Mouse (Mus musculus): ENCODE data around the gene Igfbp1. TPM values are rescaled to one million over a fixed set of nuclear protein-coding genes. Genes with fewer than 3 reads are reported as not detected.

Igfbp1 gene
- total RNA-seq, 2 experiments from 2014 or later, result not detected

- DNase-seq (ENCODE audit: low spot score in 2 of 2), result no peak
These were observed 32.4 kb downstream of the Igfbp1 start for GRCm38 (mm10) chr11:7230000-7230399.

- no peak for DNase-seq (ENCODE audit: low spot score in 2 of 2)
These were observed 34.4 kb downstream of the Igfbp1 start for GRCm38 (mm10) chr11:7231958-7232357.

- DNase-seq (ENCODE audit: low spot score in 2 of 2), result no peak
These were observed 35.8 kb downstream of the Igfbp1 start for GRCm38 (mm10) chr11:7233333-7233732.

- no peak for DNase-seq (ENCODE audit: low spot score in 2 of 2)
These were observed 36.9 kb downstream of the Igfbp1 start for GRCm38 (mm10) chr11:7234436-7234835.

- no peak for DNase-seq (ENCODE audit: low spot score in 2 of 2)
These were observed 37.5 kb downstream of the Igfbp1 start for GRCm38 (mm10) chr11:7234981-7235609.

- DNase-seq (ENCODE audit: low spot score in 2 of 2), result no peak
These were observed 39.2 kb downstream of the Igfbp1 start for GRCm38 (mm10) chr11:7236751-7237150.

GRCm38 (mm10) chr11:7237712-7238111 lies 40.1 kb downstream of the Igfbp1 start:
- DNase-seq (ENCODE audit: low spot score in 2 of 2), result no peak

GRCm38 (mm10) chr11:7238546-7238945 lies 41.0 kb downstream of the Igfbp1 start:
- no peak for DNase-seq (ENCODE audit: low spot score in 2 of 2)

GRCm38 (mm10) chr11:7239041-7239740 lies 41.6 kb downstream of the Igfbp1 start:
- no peak for DNase-seq (ENCODE audit: low spot score in 2 of 2)

GRCm38 (mm10) chr11:7244782-7245181 lies 47.2 kb downstream of the Igfbp1 start:
- DNase-seq (ENCODE audit: low spot score in 2 of 2), result no peak

- no peak for DNase-seq (ENCODE audit: low spot score in 2 of 2)
These were observed 52.8 kb downstream of the Igfbp1 start for GRCm38 (mm10) chr11:7250415-7250814.

- DNase-seq (ENCODE audit: low spot score in 2 of 2), result no peak
These were observed 53.3 kb downstream of the Igfbp1 start for GRCm38 (mm10) chr11:7250870-7251269.

Other genes starting within 250 kb of the Igfbp1 start
- 1 to 10 TPM; 3.9 to 4.4 TPM for gene Adcy1, start 134.3 kb upstream of the Igfbp1 start, total RNA-seq (2021)
- gene Gm11985, start 9.2 kb upstream of the Igfbp1 start, total RNA-seq (2021), result not detected
- 10 to 100 TPM; 49.2 to 73.6 TPM for gene Igfbp3, start 16.1 kb downstream of the Igfbp1 start, total RNA-seq (2021)

Data from adrenal gland, adult 18-20 months (tissue).